Mouse (Mus musculus) macrophage (primary cell): ENCODE results near the gene Tmem218. TPM values are rescaled to one million over a fixed set of nuclear protein-coding genes. Genes with fewer than 3 reads are reported as not detected.

Experiments
- H3K27ac ChIP-seq: fragments of 350-480 bp; formaldehyde crosslinking; 2 replicates; pipeline ENCODE4 v1.9.0; 2021
- H3K36me3 ChIP-seq: fragments of 350-480 bp; formaldehyde crosslinking; 2 replicates; pipeline ENCODE4 v1.9.0; 2021; ENCODE audit errors: inconsistent target
- H3K4me3 ChIP-seq: fragments of 350-480 bp; formaldehyde crosslinking; 2 replicates; pipeline ENCODE4 v1.9.0; 2021; ENCODE audit errors: inconsistent target
- H3K79me2 ChIP-seq: fragments of 350-480 bp; formaldehyde crosslinking; 2 replicates; pipeline ENCODE4 v1.9.0; 2021; ENCODE audit errors: inconsistent target
- WGBS: methylation state at CpG from one replicate; pipeline ENCODE4 v1.1.7; 2026; ENCODE audit warnings: inconsistent platforms; ENCODE audit not compliant: missing documents; 5-methylcytosine and 5-hydroxymethylcytosine counted together
- polyA plus RNA-seq: library from polyadenylated mRNA; stranded (reverse); fragments of 250-400 nt; gene quantifications from 3 replicates; pipeline ENCODE4 v1.2.4, GENCODE M21; 2018; ENCODE audit warnings: inconsistent platforms

The Tmem218 gene
- polyA plus RNA-seq, 1 experiment from 2014 or later: 2.8 TPM

- Histone ChIP-seq H3K4me3 (no peak overlapping the region), H3K27ac (peak overlapping the region; percentile 98), H3K79me2 (peaks cover 94% of the 10 kb centered on the region), H3K36me3 (peaks cover 15% of the 10 kb centered on the region; the same call in 1 of the 2 replicates)
- WGBS: 70% methylated on average over 3 of the region's 3 CpGs
These were observed 40.4 kb downstream of the Tmem218 start for GRCm38 (mm10) chr9:37248381-37248906.

- Histone ChIP-seq H3K27ac (0 out of 2 replicates have a peak overlapping the region, but pooled peaks have one; percentile 4), H3K79me2 (peaks cover 94% of the 10 kb centered on the region), H3K36me3 (peaks cover 15% of the 10 kb centered on the region; the same call in 1 of the 2 replicates), H3K4me3 (no peak overlapping the region)
- WGBS: 94% methylated on average over 2 of the region's 3 CpGs
These were observed 42.0 kb downstream of the Tmem218 start for GRCm38 (mm10) chr9:37249976-37250375.

GRCm38 (mm10) chr9:37250631-37251030 is 42.6 kb downstream of the Tmem218 start:
- Histone ChIP-seq H3K79me2 (peaks cover 89% of the 10 kb centered on the region), H3K36me3 (peaks cover 15% of the 10 kb centered on the region; the same call in 1 of the 2 replicates), H3K4me3 (no peak overlapping the region), H3K27ac (0 out of 2 replicates have a peak overlapping the region, but pooled peaks have one; percentile 5)
- WGBS: 99% methylated on average over 6 of the region's 6 CpGs

GRCm38 (mm10) chr9:37254531-37255110 is 46.6 kb downstream of the Tmem218 start:
- Histone ChIP-seq H3K27ac (peak overlapping the region; percentile 85), H3K4me3 (peak overlapping the region; percentile 67), H3K36me3 (peaks cover 11% of the 10 kb centered on the region; the same call in 1 of the 2 replicates), H3K79me2 (peaks cover 54% of the 10 kb centered on the region)
- WGBS: 48% methylated on average over 6 of the region's 6 CpGs

GRCm38 (mm10) chr9:37255149-37255888 is 47.3 kb downstream of the Tmem218 start, which contains the start of gene Slc37a2:
Slc37a2 (minus strand) TSS chr9:37255738.
- Histone ChIP-seq H3K27ac (peak within 1 kb of the TSS; percentile 85), H3K79me2 (peaks cover 47% of the 10 kb centered on the region), H3K4me3 (peak within 1 kb of the TSS; percentile 67), H3K36me3 (peaks cover 5% of the 10 kb centered on the region; the same call in 1 of the 2 replicates)
- WGBS: under 1% methylated on average over 38 of the region's 38 CpGs

- Histone ChIP-seq H3K36me3 (peaks cover under 1% of the 10 kb centered on the region; the same call in 1 of the 2 replicates), H3K27ac (peak overlapping the region; percentile 85), H3K4me3 (peak overlapping the region; percentile 67; the same call in 1 of the 2 replicates), H3K79me2 (peaks cover 42% of the 10 kb centered on the region)
- 20% methylated on average over 7 of the region's 7 CpGs for WGBS
These were observed 47.8 kb downstream of the Tmem218 start for GRCm38 (mm10) chr9:37255889-37256225.

GRCm38 (mm10) chr9:37266622-37267021 is 58.6 kb downstream of the Tmem218 start:
- 95% methylated on average over 2 of the region's 2 CpGs for WGBS
- Histone ChIP-seq H3K36me3 (no peaks in the 10 kb centered on the region), H3K79me2 (no peaks in the 10 kb centered on the region), H3K4me3 (no peak overlapping the region), H3K27ac (no peak overlapping the region)

Other genes starting within 250 kb of the Tmem218 start
- not detected in 3 replicates for gene Pknox2, start 60.8 kb upstream of the Tmem218 start, polyA plus RNA-seq
- 136 to 253 TPM (median 157 TPM) in 3 replicates for gene Slc37a2, start 47.5 kb downstream of the Tmem218 start, polyA plus RNA-seq
- gene Ccdc15, start 140.2 kb downstream of the Tmem218 start, polyA plus RNA-seq: 0.39 to 1.2 TPM (median 0.57 TPM) in 3 replicates
- not detected in 3 replicates for gene Hepacam, start 159.1 kb downstream of the Tmem218 start, polyA plus RNA-seq
- gene Robo4, start 193.7 kb downstream of the Tmem218 start, polyA plus RNA-seq: not detected in 3 replicates
- gene Robo3, start 225.0 kb downstream of the Tmem218 start, polyA plus RNA-seq: not detected in 3 replicates